Mouse (Mus musculus) liver, adult 2 months (tissue): Measurements from ENCODE around the gene Gm10272. TPM values are rescaled to one million over a fixed set of nuclear protein-coding genes. Genes with fewer than 3 reads are reported as not detected.

Experiments
- DNase-seq: peaks from one replicate; pipeline ENCODE4 v3.0.0-alpha.2; 2011; ENCODE audit warnings: low read depth, low spot score; ENCODE audit errors: extremely low read depth
- H3K27ac ChIP-seq: fragments of 200-500 bp; replicated peaks from 2 replicates; pipeline ENCODE4 v1.5.1; 2012; ENCODE audit warnings: low read depth, mild to moderate bottlenecking, control low read depth, inconsistent platforms, low read length; ENCODE audit not compliant: insufficient read depth
- H3K27me3 ChIP-seq: fragments of 200-500 bp; 2 replicates; pipeline ENCODE4 v1.6.1; 2012; ENCODE audit warnings: mild to moderate bottlenecking, moderate library complexity, low read length, inconsistent platforms; ENCODE audit not compliant: control insufficient read depth, insufficient read depth
- H3K36me3 ChIP-seq: fragments of 200-500 bp; 2 replicates; pipeline ENCODE4 v1.6.1; 2012; ENCODE audit warnings: low read length, inconsistent platforms; ENCODE audit not compliant: control insufficient read depth, insufficient read depth
- H3K4me1 ChIP-seq: fragments of 200-500 bp; 2 replicates; pipeline ENCODE4 v1.6.1; 2011; ENCODE audit warnings: low read length; ENCODE audit not compliant: control insufficient read depth, insufficient read depth
- H3K4me3 ChIP-seq: fragments of 200-500 bp; 2 replicates; pipeline ENCODE4 v1.5.1; 2011; ENCODE audit warnings: low read depth, mild to moderate bottlenecking, control low read depth, low read length, moderate library complexity; ENCODE audit not compliant: insufficient read depth
- H3K79me2 ChIP-seq: fragments of 200-500 bp; 2 replicates; pipeline ENCODE4 v1.6.1; 2012; ENCODE audit warnings: inconsistent platforms, mild to moderate bottlenecking, low read length, moderate library complexity; ENCODE audit not compliant: control insufficient read depth, insufficient read depth
- H3K9ac ChIP-seq: fragments of 200-500 bp; 2 replicates; pipeline ENCODE4 v1.6.1; 2012; ENCODE audit warnings: low read depth, mild to moderate bottlenecking, control low read depth, inconsistent platforms, low read length
- CTCF ChIP-seq: fragments of 200-500 bp; IDR thresholded peaks from 2 replicates; pipeline ENCODE4 v1.5.1; 2011; ENCODE audit warnings: low read depth, low read length, control low read depth
- POLR2A ChIP-seq: fragments of 200-500 bp; IDR thresholded peaks from 2 replicates; pipeline ENCODE4 v1.6.1; 2011; ENCODE audit warnings: low read length, control low read depth; ENCODE audit not compliant: insufficient read depth; ENCODE audit errors: extremely low read depth
- polyA plus RNA-seq: library from polyadenylated mRNA; depleted of rRNA; stranded (reverse); fragments of >200 nt; gene quantifications from 2 replicates; pipeline ENCODE4 v1.2.3, GENCODE M21; 2012; rRNA removed
- total RNA-seq: library from RNA; depleted of rRNA; stranded (reverse); fragments of >200 nt; gene quantifications from 2 replicates; pipeline ENCODE4 v1.2.3, GENCODE M21; 2014; rRNA removed

Gm10272 gene
- total and polyA plus RNA-seq, 2 experiments = not detected

- Histone ChIP-seq H3K79me2 (no peaks in the 10 kb centered on the region), H3K4me3 (no peak overlapping the region), H3K4me1 (no peaks in the 10 kb centered on the region), H3K27ac (no peak overlapping the region), H3K9ac (no peak overlapping the region), H3K36me3 (no peaks in the 10 kb centered on the region), H3K27me3 (0 out of 2 replicates have a peak, but pooled peaks cover 3% of the 10 kb centered on the region)
- TF ChIP-seq CTCF (no peak), POLR2A (no peak)
- peak; percentile 8 for DNase-seq
These were observed 47.0 kb downstream of the Gm10272 start for GRCm38 (mm10) chr10:77753448-77753847.

Other genes starting within 250 kb of the Gm10272 start
- gene Fam207a, start 190.8 kb upstream of the Gm10272 start, total RNA-seq = 12.7 and 15.5 TPM in 2 replicates
- gene Fam207a, start 190.8 kb upstream of the Gm10272 start, polyA plus RNA-seq = 24.3 and 27.3 TPM in 2 replicates
- gene Itgb2, start 176.4 kb upstream of the Gm10272 start, total RNA-seq = 4.8 and 5.6 TPM in 2 replicates
- 4.2 and 5.6 TPM in 2 replicates for gene Itgb2, start 176.4 kb upstream of the Gm10272 start, polyA plus RNA-seq
- 146 and 168 TPM in 2 replicates for gene Pttg1ip, start 124.9 kb upstream of the Gm10272 start, total RNA-seq
- 218 and 238 TPM in 2 replicates for gene Pttg1ip, start 124.9 kb upstream of the Gm10272 start, polyA plus RNA-seq
- 59.6 and 108 TPM in 2 replicates for gene Sumo3, start 100.5 kb upstream of the Gm10272 start, total RNA-seq
- 170 and 226 TPM in 2 replicates for gene Sumo3, start 100.5 kb upstream of the Gm10272 start, polyA plus RNA-seq
- 0.47 TPM in 1 of 2 replicates, not detected in the other for gene Gm49325, start 100.4 kb upstream of the Gm10272 start, total RNA-seq
- not detected in 2 replicates for gene Gm49325, start 100.4 kb upstream of the Gm10272 start, polyA plus RNA-seq
- 21.6 and 22.3 TPM in 2 replicates for gene Ube2g2, start 84.4 kb upstream of the Gm10272 start, total RNA-seq
- gene Ube2g2, start 84.4 kb upstream of the Gm10272 start, polyA plus RNA-seq = 30.4 and 34.2 TPM in 2 replicates
- gene Tspear, start 20.1 kb upstream of the Gm10272 start, total RNA-seq = 0.07 and 0.09 TPM in 2 replicates
- 0.12 and 0.50 TPM in 2 replicates for gene Tspear, start 20.1 kb upstream of the Gm10272 start, polyA plus RNA-seq
- not detected in 2 replicates for gene Gm19402, start 15.9 kb upstream of the Gm10272 start, total RNA-seq
- gene Gm19402, start 15.9 kb upstream of the Gm10272 start, polyA plus RNA-seq = not detected in 2 replicates
- gene Gm9508, start 9.4 kb upstream of the Gm10272 start, total RNA-seq = not detected in 2 replicates
- gene Gm9508, start 9.4 kb upstream of the Gm10272 start, polyA plus RNA-seq = not detected in 2 replicates
- not detected in 2 replicates for gene Gm10024, start 4.8 kb downstream of the Gm10272 start, total RNA-seq
- not detected in 2 replicates for gene Gm10024, start 4.8 kb downstream of the Gm10272 start, polyA plus RNA-seq
- not detected in 2 replicates for gene Gm10142, start 9.2 kb downstream of the Gm10272 start, total RNA-seq
- not detected in 2 replicates for gene Gm10142, start 9.2 kb downstream of the Gm10272 start, polyA plus RNA-seq
- gene Krtap12-1, start 14.0 kb downstream of the Gm10272 start, total RNA-seq = not detected in 2 replicates
- gene Krtap12-1, start 14.0 kb downstream of the Gm10272 start, polyA plus RNA-seq = not detected in 2 replicates
- gene Gm10100, start 19.9 kb downstream of the Gm10272 start, total RNA-seq = not detected in 2 replicates
- not detected in 2 replicates for gene Gm10100, start 19.9 kb downstream of the Gm10272 start, polyA plus RNA-seq
- not detected in 2 replicates for gene Gm18596, start 36.0 kb downstream of the Gm10272 start, total RNA-seq
- gene Gm18596, start 36.0 kb downstream of the Gm10272 start, polyA plus RNA-seq = not detected in 2 replicates
- not detected in 2 replicates for gene Gm9736, start 44.7 kb downstream of the Gm10272 start, total RNA-seq
- not detected in 2 replicates for gene Gm9736, start 44.7 kb downstream of the Gm10272 start, polyA plus RNA-seq
- gene Gm3233, start 53.1 kb downstream of the Gm10272 start, total RNA-seq = not detected in 2 replicates
- gene Gm3233, start 53.1 kb downstream of the Gm10272 start, polyA plus RNA-seq = not detected in 2 replicates
- not detected in 2 replicates for gene Gm3238, start 64.7 kb downstream of the Gm10272 start, total RNA-seq
- not detected in 2 replicates for gene Gm3238, start 64.7 kb downstream of the Gm10272 start, polyA plus RNA-seq
- gene Gm7138, start 70.3 kb downstream of the Gm10272 start, total RNA-seq = not detected in 2 replicates
- gene Gm7138, start 70.3 kb downstream of the Gm10272 start, polyA plus RNA-seq = not detected in 2 replicates
- not detected in 2 replicates for gene Gm3250, start 75.9 kb downstream of the Gm10272 start, total RNA-seq
- not detected in 2 replicates for gene Gm3250, start 75.9 kb downstream of the Gm10272 start, polyA plus RNA-seq
- not detected in 2 replicates for gene Gm7137, start 81.6 kb downstream of the Gm10272 start, total RNA-seq
- not detected in 2 replicates for gene Gm7137, start 81.6 kb downstream of the Gm10272 start, polyA plus RNA-seq
- gene Gm9639, start 88.5 kb downstream of the Gm10272 start, total RNA-seq = not detected in 2 replicates
- not detected in 2 replicates for gene Gm9639, start 88.5 kb downstream of the Gm10272 start, polyA plus RNA-seq
- not detected in 2 replicates for gene Gm19668, start 92.5 kb downstream of the Gm10272 start, total RNA-seq
- gene Gm19668, start 92.5 kb downstream of the Gm10272 start, polyA plus RNA-seq = not detected in 2 replicates
- gene Gm9507, start 105.2 kb downstream of the Gm10272 start, total RNA-seq = not detected in 2 replicates
- not detected in 2 replicates for gene Gm9507, start 105.2 kb downstream of the Gm10272 start, polyA plus RNA-seq
- gene Gm2696, start 108.1 kb downstream of the Gm10272 start, total RNA-seq = not detected in 2 replicates
- not detected in 2 replicates for gene Gm2696, start 108.1 kb downstream of the Gm10272 start, polyA plus RNA-seq
- not detected in 2 replicates for gene Krtap10-4, start 120.5 kb downstream of the Gm10272 start, total RNA-seq
- not detected in 2 replicates for gene Krtap10-4, start 120.5 kb downstream of the Gm10272 start, polyA plus RNA-seq
- not detected in 2 replicates for gene Krtap10-10, start 129.3 kb downstream of the Gm10272 start, total RNA-seq
- not detected in 2 replicates for gene Krtap10-10, start 129.3 kb downstream of the Gm10272 start, polyA plus RNA-seq
- gene Gm36176, start 140.2 kb downstream of the Gm10272 start, total RNA-seq = not detected in 2 replicates
- not detected in 2 replicates for gene Gm36176, start 140.2 kb downstream of the Gm10272 start, polyA plus RNA-seq
- gene Gm10318, start 146.2 kb downstream of the Gm10272 start, total RNA-seq = not detected in 2 replicates
- gene Gm10318, start 146.2 kb downstream of the Gm10272 start, polyA plus RNA-seq = not detected in 2 replicates
- not detected in 2 replicates for gene Gm3285, start 155.3 kb downstream of the Gm10272 start, total RNA-seq
- gene Gm3285, start 155.3 kb downstream of the Gm10272 start, polyA plus RNA-seq = not detected in 2 replicates
- 20.9 and 26.7 TPM in 2 replicates for gene Lrrc3, start 195.9 kb downstream of the Gm10272 start, total RNA-seq
- gene Lrrc3, start 195.9 kb downstream of the Gm10272 start, polyA plus RNA-seq = 57.0 and 64.1 TPM in 2 replicates